Mouse (Mus musculus) cerebellum, postnatal 10 days (tissue): Measurements from ENCODE around the gene 1110002E22Rik.

Experiments
- DNase-seq, 2 experiments: peaks; one replicate each; pipeline ENCODE4 v3.0.0; 2021; ENCODE audit warnings: mixed read lengths in 2 of 2

1110002E22Rik gene

DNA sequence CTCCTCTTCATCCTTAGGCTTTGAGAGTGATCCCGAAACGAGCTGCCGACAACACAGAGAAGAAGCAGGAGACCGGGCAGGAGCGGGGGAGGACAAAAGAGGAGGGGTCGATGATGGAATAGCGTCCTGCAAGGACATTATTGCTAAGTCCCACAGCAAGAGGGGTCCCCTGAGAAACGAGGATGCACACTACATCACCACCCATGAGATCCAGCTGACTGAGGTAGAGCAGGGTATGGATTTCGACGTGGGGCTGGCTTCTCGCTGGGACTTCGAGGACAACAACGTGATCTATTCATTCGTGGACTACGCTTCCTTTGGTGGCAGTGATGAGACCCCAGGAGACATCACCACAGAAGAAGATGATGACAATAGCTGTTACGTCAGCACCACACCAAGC lies 1.1 kb downstream of the 1110002E22Rik start:
- peak in 1 of 2 experiments; percentile 16 for DNase-seq

DNA sequence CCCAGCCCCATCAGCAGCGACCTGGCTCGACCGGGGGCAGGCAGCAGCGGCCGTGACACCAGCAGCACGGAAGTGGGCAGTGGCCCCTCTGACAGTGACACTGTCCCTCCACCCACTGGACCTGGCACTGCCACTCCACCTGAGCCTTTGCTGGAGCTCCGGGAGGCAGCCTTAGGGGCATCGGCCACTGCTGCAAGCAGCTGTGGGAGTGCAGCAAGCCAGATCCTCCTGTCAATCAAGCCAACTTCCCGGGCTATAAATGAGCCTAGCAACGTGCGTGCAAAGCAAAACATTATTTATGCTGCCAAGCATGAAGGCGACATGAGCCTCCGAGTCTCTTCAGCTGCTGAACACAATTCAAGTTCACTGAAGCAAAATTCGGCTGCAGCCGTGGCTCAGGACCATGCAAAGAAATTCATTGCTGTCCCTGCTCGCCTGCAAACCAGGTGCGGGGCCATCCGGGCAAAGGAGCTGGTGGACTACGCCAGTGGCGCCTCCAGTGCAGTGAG lies 1.6 kb downstream of the 1110002E22Rik start:
- DNase-seq: peak; percentile 34 to 39

DNA sequence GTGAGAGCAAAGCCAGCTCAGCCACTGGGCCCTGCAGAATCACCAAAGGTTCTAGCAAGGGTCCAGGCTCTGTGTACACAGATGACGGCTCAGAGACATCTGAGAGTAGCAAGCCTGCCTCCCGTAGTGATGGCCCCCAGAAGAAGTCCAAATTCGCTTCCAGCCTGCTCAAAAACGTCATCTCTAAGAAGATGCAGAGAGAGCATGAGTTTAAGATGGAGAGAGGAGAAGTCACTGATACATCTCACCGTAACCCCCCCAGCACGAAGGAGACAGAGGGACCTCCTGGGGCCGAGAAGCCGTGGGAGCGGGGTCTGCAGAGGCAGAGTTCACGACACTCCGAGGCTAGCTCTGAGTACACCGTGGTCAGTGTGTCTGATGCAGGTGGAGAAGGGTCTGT lies 2.4 kb downstream of the 1110002E22Rik start, which contains the start of gene Gm5105:
TSS of gene Gm5105 (minus strand) at position 101 of the 400 bp plus-strand sequence.
- DNase-seq: no peak

DNA sequence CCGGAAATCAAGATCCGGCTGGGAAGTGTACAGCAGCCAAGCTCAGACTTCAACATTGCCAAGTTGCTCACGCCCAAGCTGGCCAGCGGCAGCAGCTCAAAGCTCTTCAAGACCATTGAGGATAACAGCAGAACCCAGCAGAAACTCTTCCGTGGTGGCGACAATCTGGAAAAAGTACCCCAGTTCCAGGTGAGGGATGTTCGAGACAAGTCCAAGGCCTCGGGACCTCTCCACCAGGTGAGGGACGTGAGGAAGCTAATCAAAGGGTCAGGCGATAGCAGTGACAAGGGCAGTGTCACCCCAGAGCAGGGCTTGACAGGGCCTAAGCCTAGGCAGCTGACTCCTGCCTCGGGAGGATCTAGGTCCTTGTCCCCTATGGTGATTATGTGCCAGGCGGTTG lies 3.3 kb downstream of the 1110002E22Rik start:
- DNase-seq: no peak

DNA sequence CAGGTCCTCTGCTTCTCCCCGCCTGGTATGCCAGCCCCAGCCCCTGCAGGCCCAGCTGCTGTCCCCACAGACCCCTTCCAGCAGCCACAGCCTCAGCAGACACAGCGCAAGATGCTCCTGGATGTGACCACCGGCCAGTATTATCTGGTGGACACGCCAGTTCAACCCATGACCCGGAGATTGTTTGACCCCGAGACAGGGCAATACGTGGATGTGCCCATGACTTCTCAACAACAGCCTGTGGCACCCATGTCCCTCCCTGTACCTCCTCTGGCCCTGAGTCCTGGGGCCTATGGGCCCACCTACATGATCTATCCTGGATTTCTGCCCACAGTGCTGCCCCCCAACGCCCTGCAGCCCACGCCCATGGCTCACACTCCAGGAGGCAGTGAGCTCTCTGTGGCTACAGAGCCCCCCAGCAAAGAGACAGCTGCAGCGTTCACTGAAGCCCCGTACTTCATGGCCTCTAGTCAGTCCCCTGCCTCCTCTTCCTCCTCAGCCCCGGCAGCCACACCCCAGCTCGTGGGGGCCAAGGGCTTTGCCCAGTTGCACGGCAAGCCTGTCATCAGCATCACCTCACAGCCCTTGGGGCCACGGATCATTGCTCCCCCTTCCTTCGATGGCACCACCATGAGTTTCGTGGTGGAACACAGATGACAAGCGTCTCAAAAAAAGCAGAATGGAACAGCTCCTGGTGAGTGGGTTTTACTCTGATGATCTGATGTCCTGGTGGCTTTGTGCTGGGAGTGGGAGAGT lies 5.1 kb downstream of the 1110002E22Rik start:
- peak in 1 of 2 experiments; percentile 3 for DNase-seq

DNA sequence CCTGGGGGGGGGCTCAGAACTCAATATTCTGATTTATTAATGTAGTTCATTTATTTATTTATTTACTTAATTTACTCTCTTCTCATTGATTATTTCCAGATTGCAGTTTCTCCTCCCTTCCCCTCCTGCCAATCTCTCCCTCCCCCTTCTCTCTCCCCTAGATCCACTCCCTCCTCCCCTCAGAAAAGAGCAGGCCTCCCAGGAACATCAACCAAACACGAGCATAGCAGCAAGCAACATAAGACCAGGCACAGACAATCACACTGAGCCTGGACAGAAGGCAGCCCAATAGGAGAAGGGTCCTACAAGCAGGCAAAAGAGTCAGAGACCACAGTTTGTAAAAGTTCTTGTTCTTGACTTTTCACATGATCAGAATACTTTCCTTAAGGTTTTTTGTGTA lies 6.2 kb downstream of the 1110002E22Rik start:
- peak in 1 of 2 experiments; percentile 12 for DNase-seq

DNA sequence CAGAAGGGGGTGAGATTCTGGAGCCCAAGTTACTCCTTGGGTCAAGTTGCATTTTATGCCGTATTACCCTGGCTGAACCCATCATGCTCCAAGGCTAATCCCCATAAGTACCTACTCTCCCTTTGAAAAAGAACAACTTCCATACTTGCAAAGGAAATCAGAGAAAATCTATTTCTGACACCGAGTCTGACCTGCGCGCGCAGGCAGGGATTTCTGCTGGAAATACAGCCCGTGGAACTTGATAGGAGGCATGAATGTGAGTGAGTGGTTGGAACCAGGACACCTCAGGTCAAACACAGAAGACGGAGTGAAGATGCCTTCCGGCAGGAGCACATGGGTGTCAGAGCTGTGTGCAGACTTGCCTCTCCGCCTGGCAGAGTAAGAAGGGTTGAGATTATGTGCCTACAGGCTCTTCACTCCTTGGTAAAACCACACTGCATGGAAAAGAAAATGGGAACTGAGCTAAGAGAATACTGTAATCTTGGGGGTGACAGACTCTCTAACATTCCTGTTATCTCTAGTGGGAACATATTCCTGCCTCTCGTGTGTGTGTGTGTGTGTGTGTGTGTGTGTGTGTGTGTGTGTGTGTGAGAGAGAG lies 6.7 kb downstream of the 1110002E22Rik start:
- no peak for DNase-seq

DNA sequence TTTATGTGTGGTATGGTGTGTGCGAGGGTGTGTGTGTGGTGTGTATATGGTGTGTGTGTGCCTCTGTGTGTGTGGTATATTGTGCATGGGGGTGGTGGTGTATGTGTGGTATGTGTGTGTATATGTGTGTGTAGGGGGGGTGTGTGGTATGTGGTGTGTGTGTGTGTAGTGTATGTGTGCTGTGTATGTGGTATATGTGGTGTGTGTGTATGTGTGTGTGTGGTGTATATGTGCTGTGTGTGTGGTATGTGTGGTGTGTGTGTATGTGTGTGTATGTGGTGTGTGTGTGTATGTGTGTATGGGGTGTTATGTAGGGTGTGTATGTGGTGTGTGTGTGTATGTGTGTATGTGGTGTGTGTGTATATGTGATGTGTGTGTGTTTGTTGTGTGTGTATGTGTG lies 9.4 kb downstream of the 1110002E22Rik start:
- no peak for DNase-seq

DNA sequence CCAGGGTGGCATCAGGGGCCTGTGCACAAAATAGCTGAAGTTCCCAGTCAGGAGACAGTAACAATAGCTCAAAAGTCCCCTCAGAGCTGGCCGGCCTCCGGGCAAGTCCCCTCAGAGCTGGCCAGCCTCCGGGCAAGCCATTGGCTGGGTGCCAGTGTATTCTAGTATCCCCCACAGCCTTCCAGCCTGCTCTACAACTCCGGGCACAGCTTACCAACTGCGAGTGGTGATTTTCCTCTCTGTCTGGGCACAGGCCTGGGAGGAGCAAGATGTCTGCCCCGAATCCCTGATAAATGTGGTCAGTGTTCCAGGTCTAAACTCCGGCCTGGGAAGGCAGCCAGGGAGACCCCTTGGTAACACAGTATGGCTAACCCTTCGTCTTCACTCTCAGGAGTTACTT lies 10.4 kb downstream of the 1110002E22Rik start:
- peak; percentile 86 to 92 for DNase-seq

DNA sequence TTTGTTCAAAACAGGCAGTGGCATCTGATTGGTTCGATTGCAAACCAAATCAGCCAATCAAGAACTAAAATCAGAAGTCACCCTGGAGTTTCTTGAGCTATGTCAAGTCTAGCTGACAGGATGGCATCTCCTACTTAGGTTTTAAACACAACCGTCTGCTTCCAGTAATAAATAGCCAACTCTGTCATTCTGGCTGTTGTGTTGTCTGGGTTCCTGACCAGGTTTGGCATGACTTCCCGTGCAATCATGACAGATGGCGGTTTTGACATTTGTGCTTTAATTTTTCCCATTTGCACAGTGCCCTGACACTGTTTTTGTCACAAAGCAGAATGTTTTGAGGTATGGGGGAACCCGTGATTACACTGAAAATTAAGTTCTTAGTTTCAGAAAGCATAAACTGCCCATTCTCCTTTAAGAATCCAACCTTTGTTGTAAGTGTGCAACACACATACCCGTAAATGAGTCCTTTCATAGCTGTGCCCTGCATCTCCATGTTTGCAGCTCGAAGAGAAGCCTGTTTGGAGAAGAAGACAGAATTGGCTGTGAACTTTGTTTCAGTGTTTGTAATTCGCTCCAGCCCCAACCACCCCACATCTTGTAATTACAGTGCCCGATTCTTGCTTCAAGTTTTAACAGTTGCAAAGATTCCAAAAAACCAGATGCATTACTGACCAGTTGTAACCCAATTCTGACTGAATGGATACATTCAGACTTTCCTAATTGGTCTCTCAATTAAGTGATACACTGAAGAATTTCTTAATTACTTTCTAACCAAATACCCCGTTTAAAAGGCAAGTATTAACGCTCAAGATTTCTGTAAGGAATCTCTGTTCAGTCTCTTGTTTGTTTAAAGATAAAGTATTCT lies 12.9 kb downstream of the 1110002E22Rik start:
- peak; percentile 78 to 82 for DNase-seq

DNA sequence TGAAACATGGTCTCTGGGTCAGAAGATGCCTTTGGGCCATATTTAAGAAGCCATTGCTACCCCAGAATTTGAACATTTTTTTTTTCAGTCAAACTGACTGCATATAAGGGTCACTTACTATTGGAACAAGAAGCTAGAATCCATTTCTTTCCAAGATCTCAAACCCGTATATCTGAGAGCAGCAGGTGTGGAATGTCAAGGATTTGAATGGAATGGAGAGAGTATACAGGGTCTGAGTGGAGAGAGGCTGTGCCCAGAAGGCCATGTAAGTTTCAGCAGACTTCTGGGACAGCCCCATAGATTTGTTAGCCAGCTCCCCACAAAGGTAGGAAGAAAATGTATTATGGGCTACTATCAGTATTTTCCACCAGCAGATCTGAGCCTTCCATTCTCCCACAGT lies 13.8 kb downstream of the 1110002E22Rik start:
- no peak for DNase-seq

DNA sequence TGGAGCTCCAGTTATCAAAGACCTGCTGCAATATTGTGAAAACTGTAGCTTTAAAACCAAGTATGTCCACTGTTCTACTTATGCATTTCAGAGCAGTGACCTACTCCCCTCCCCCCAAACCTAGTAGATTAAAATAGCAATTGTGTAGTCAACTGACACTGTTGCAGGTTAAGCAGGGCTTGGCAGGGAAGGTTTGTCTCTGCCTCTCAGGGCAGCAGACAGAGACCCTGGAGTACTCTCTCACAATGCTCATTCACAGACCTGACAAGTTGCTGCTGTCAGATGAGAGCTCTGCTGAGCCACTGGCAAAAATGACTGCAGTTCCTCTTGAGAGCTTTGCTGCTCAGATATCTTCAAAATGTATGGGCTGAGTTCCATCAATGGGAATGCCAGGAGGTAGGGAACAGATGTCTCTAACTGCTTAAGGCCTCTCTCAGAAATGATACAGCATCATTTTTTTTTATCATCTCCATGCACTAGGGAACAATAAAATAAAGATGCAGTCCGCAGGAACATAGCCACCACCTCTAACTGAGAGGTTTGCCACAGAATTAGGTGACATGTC lies 18.3 kb downstream of the 1110002E22Rik start:
- DNase-seq: peak; percentile 47 to 53

DNA sequence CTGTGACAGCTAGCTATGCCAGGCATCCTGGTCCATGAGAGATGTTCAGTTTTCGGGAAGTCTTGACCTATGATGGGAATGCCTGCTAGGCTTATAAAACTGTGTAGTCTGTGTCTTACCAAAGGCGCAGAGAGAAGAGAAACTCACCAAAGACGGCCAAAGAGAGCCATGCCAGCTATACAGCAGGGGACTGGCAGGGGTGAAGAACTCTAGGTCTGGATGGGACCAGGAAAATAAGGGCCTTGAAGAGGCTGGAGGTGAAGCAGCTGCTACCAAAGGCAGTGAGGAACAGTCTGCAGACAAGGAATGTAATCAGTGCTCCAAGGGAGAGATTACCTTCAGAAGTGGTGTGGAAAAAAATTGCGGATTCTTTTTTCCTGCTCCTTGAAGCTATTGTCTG lies 19.0 kb downstream of the 1110002E22Rik start:
- peak in 1 of 2 experiments; percentile 68 for DNase-seq

DNA sequence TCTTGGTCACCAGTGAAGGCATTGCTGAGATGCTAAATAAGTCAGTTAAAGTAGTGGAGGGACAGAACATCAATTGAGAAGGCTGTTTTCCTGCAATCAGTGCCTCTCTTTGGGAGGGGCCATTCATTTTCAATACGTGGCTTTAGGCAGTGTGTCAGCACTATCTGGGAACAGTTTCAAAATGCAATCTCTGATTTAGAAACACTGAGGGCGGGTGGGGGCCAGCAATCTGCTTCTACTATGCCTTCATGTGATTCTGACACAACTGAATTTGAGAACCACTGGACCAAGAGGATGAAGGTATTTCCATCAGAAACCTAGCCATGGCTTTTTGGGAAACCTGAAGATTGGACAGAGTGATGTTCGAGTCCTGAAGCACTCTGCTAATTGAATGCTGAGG lies 30.4 kb downstream of the 1110002E22Rik start:
- peak; percentile 31 to 42 for DNase-seq

DNA sequence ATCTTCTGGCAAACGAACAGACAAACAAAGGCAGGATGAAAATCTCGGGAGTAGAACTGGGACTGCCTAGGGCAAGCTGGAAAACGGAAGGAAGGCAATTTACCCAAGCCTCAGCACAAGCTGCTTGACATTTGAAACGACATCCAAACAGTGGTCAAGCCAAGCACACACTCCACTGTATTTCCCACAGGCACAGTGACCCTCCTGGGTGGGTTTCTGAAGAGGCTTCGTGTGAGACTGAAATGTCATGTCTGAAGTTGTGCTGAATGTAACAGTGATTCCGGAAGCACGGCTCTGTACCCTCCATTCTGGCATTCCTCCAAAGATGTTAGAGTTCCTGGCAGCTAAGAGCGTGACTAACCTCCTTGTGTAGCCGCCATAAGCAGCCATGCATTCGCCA lies 30.9 kb downstream of the 1110002E22Rik start:
- DNase-seq: peak; percentile 67 to 76

DNA sequence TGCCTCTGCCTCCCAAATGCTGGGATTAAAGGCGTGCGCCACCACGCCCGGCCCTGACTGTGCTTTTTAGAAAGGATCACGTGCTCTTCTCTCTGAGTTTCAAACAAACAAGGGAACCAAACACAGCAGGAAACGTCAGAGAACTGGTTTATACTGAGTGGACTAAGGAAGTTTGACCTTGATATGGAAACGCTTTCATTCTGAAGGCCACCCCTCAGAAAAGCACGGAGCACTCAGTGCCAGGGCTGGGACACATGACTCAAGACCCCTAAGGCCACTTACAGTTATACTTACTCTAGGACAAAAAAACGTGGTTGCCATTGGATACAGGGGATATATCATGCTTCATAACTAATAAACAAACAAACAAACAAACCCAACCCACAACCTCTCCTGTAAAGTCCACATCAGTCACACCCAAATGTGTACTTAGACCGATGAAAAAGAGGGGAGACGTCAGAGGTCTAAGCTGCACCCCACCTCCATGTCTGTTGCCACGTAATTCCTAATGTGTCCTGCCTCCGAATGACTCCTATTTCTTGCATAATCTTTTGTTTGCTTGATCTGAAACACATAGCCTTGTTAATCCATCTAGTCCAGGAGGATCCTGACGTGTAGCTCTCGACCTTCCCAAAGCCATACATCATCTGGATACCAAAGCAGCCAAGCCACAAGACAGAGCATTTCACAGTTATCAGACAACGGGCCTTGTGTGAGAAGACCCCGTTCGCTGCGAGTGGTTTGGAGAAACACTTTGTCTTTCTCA lies 31.6 kb downstream of the 1110002E22Rik start:
- DNase-seq: no peak

DNA sequence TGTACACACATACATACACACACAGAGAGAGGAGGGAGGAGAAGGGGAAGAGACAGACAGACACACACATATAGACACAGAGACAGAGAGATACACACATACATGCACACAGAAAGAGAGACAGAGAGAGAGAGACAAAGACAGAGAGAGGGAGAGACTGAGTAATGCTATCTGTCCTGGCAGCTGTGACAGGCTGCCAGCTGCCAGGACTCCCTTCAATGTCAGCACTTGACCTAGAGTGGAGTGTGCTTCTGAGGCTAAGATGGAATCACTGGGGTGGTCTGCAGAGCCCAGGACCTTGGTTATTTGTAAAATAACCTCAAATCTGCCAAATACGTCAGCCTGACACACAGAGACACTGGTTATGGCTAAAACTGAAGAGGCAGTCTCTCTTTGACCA lies 32.9 kb downstream of the 1110002E22Rik start:
- no peak for DNase-seq

DNA sequence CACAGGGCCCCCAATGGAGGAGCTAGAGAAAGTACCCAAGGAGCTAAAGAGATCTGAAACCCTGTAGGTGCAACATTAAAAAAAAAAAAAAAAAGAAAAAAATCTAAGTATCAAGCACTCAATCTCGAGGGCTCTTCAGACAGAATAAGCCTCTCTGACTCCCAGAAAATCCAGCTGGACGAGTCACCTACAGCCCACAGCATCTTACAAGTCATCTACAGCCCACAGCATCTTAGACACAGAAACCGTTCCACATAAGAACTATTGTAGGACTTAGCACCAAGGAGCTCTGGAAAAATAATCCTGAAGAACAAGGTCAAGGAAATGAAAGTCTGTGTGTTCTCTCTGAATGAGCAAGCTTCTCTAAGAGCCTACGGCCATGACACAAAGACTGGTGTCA lies 37.1 kb downstream of the 1110002E22Rik start:
- no peak for DNase-seq

DNA sequence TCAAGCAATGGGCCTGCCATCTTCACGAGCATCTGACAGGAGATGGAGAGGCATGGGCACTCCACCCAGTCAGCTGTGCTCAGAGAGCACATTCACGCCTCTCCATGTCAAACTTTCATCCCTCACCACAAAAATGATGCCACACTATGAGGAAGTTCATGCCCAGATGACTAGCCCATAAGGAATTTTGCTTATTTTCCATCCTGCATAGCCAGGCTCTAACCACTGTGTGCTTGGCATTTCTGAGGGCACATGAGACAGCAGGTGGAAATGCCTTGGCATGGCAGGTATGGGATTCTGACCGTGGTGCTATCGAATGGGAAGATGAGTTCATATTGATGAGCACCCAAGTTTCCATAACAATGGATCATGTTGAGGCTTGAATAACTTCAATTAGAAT lies 38.8 kb downstream of the 1110002E22Rik start:
- no peak for DNase-seq

DNA sequence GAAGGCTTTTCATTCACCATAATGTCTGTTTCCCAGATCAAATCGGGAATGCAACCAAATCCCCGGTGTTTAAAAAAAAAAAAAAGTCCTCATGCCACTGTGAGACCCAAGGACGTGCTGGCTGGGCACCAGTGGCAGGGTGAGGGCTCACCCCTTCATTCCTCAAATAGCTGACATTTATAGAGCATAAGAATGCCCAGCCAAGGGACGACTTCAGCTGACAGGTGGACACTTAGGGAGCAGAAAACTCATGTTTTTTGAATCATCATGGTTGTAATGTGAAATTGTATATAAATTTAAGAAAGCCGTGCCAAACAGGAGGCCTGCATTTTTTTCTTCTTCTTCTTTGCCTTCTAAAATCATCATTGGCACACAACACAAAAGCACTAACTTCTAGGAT lies 40.2 kb downstream of the 1110002E22Rik start:
- DNase-seq: no peak

DNA sequence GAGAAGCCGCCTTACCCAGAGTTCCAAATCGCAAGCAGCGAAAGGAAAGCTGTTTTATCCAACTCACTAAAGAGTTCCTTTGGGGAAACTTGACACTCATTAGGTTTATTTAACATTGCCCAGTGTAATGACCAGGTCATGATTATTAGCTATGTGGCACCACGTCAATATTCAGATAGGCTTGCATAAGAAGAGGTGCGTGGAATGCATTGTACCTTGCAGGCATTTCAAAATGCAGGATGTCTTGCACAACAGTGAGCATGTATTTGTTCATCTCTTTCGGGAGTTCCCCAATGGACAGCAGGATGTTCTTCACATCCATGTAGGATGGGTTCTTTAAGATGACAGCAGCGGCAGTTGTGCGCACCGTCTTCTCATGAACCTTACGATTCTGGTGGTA lies 42.0 kb downstream of the 1110002E22Rik start:
- no peak for DNase-seq
